Mouse (Mus musculus) bone marrow, adult 2 months (tissue): ENCODE results near the gene Enho.

ENCODE experiments used
- CTCF ChIP-seq: fragments of 200-500 bp; IDR thresholded peaks from 2 replicates; pipeline ENCODE4 v1.5.1; 2011; ENCODE audit warnings: low read length, control low read depth; ENCODE audit not compliant: control insufficient read depth, insufficient read depth
- POLR2A ChIP-seq: fragments of 200-500 bp; IDR thresholded peaks from 2 replicates; pipeline ENCODE4 v1.6.1; 2011; ENCODE audit warnings: low read depth, mild to moderate bottlenecking, control low read depth, low read length, borderline replicate concordance; ENCODE audit not compliant: control insufficient read depth

DNA sequence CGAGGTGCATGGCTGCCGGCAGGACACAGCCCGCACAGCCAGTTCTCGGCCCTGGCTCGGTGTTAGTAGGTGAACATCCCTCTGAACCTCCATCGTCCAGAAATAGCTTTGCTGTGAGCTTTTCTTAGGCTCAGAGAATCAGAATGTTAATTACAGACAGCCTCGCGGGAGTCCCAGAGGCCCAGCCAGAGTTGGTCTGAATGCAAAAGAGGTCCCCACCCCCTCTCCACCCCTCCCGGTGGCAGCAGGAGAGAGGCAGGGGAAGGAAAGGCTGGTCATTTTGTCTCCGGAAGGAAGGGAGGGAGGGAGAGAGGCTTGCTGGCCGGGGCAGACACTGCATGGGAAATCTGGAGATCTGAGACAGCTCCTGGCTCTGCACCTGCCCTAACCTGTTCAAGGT, 8.7 kb downstream of the Enho start:
- no peak for TF ChIP-seq CTCF
- no peak for TF ChIP-seq POLR2A
